Mouse (Mus musculus): ENCODE measurements at regions not wholly inside any gene's neighbourhood (a gene's known extent, or its start where the extent isn't known, plus 50 kb on each side); places are given as distances from the start of the nearest gene placed in this dataset.
A peak's percentile ranks its signal among the peaks of the same experiment; 100 is the strongest.

GRCm38 (mm10) chr11:16559001-16559699 is 50.9 kb upstream of the Sec61g start:
- Histone ChIP-seq H3K4me1 (ENCODE audit: control insufficient read depth, insufficient read depth, low read length) (peaks cover 8% of the 10 kb centered on the region; the same call in 1 of the 2 replicates), H3K27ac (ENCODE audit: insufficient read depth, low read length) (peak overlapping the region; percentile 95), H3K4me3 (ENCODE audit: insufficient read depth, low read length) (peak overlapping the region; percentile 5; the same call in 1 of the 2 replicates)
- TF ChIP-seq POLR2A (IDR thresholded peaks at IDR 0.05; ENCODE audit: low read depth, low read length), result no peak; the same call in 1 of the 2 replicates
- TF ChIP-seq CTCF (IDR thresholded peaks at IDR 0.05; ENCODE audit: borderline replicate concordance, insufficient read depth, low read length), result no peak

- Histone ChIP-seq H3K27ac (ENCODE audit: insufficient read depth, low read length) (no peak overlapping the region), H3K4me3 (ENCODE audit: insufficient read depth, low read length) (no peak overlapping the region), H3K4me1 (ENCODE audit: control insufficient read depth, insufficient read depth, low read length) (peaks cover 8% of the 10 kb centered on the region; the same call in 1 of the 2 replicates)
- TF ChIP-seq POLR2A (IDR thresholded peaks at IDR 0.05; ENCODE audit: low read depth, low read length), result no peak
- TF ChIP-seq CTCF (IDR thresholded peaks at IDR 0.05; ENCODE audit: borderline replicate concordance, insufficient read depth, low read length), result no peak
These were observed 53.4 kb upstream of the Sec61g start for GRCm38 (mm10) chr11:16561727-16562126.

GRCm38 (mm10) chr11:16589085-16589680 is 80.9 kb upstream of the Sec61g start:
- Histone ChIP-seq H3K4me1 (ENCODE audit: control insufficient read depth, insufficient read depth, low read length) (peaks cover 7% of the 10 kb centered on the region; the same call in 1 of the 2 replicates), H3K27ac (ENCODE audit: insufficient read depth, low read length) (no peak overlapping the region), H3K4me3 (ENCODE audit: insufficient read depth, low read length) (no peak overlapping the region)
- TF ChIP-seq POLR2A (IDR thresholded peaks at IDR 0.05; ENCODE audit: low read depth, low read length) (no peak), CTCF (IDR thresholded peaks at IDR 0.05; ENCODE audit: borderline replicate concordance, insufficient read depth, low read length) (no peak)

GRCm38 (mm10) chr11:16590541-16590940 is 82.3 kb upstream of the Sec61g start:
- TF ChIP-seq POLR2A (IDR thresholded peaks at IDR 0.05; ENCODE audit: low read depth, low read length), result no peak
- TF ChIP-seq CTCF (IDR thresholded peaks at IDR 0.05; ENCODE audit: borderline replicate concordance, insufficient read depth, low read length), result no peak
- peaks cover 6% of the 10 kb centered on the region; the same call in 1 of the 2 replicates for H3K4me1 ChIP-seq (ENCODE audit: control insufficient read depth, insufficient read depth, low read length)
- no peak overlapping the region for H3K27ac ChIP-seq (ENCODE audit: insufficient read depth, low read length)
- no peak overlapping the region for H3K4me3 ChIP-seq (ENCODE audit: insufficient read depth, low read length)

GRCm38 (mm10) chr11:16591471-16591921 is 83.2 kb upstream of the Sec61g start:
- H3K27ac ChIP-seq (ENCODE audit: insufficient read depth, low read length), result peak overlapping the region; percentile 74
- H3K4me3 ChIP-seq (ENCODE audit: insufficient read depth, low read length), result no peak overlapping the region
- H3K4me1 ChIP-seq (ENCODE audit: control insufficient read depth, insufficient read depth, low read length), result peaks cover 6% of the 10 kb centered on the region; the same call in 1 of the 2 replicates
- TF ChIP-seq CTCF (IDR thresholded peaks at IDR 0.05; ENCODE audit: borderline replicate concordance, insufficient read depth, low read length) (no peak), POLR2A (IDR thresholded peaks at IDR 0.05; ENCODE audit: low read depth, low read length) (no peak)

- TF ChIP-seq CTCF (IDR thresholded peaks at IDR 0.05; ENCODE audit: borderline replicate concordance, insufficient read depth, low read length) (no peak), POLR2A (IDR thresholded peaks at IDR 0.05; ENCODE audit: low read depth, low read length) (no peak)
- peak overlapping the region; percentile 74 for H3K27ac ChIP-seq (ENCODE audit: insufficient read depth, low read length)
- peaks cover 6% of the 10 kb centered on the region; the same call in 1 of the 2 replicates for H3K4me1 ChIP-seq (ENCODE audit: control insufficient read depth, insufficient read depth, low read length)
- no peak overlapping the region for H3K4me3 ChIP-seq (ENCODE audit: insufficient read depth, low read length)
These were observed 83.7 kb upstream of the Sec61g start for GRCm38 (mm10) chr11:16592006-16592405.

- Histone ChIP-seq H3K27ac (ENCODE audit: insufficient read depth, low read length) (no peak overlapping the region), H3K4me1 (ENCODE audit: control insufficient read depth, insufficient read depth, low read length) (peaks cover 6% of the 10 kb centered on the region; the same call in 1 of the 2 replicates), H3K4me3 (ENCODE audit: insufficient read depth, low read length) (no peak overlapping the region)
- TF ChIP-seq POLR2A (IDR thresholded peaks at IDR 0.05; ENCODE audit: low read depth, low read length) (no peak), CTCF (IDR thresholded peaks at IDR 0.05; ENCODE audit: borderline replicate concordance, insufficient read depth, low read length) (no peak)
These were observed 84.5 kb upstream of the Sec61g start for GRCm38 (mm10) chr11:16592766-16593165.

GRCm38 (mm10) chr11:16594832-16595231 is 86.5 kb upstream of the Sec61g start:
- H3K27ac ChIP-seq (ENCODE audit: insufficient read depth, low read length), result no peak overlapping the region
- no peak for TF ChIP-seq CTCF (IDR thresholded peaks at IDR 0.05; ENCODE audit: borderline replicate concordance, insufficient read depth, low read length)
- no peak for TF ChIP-seq POLR2A (IDR thresholded peaks at IDR 0.05; ENCODE audit: low read depth, low read length)
- H3K4me1 ChIP-seq (ENCODE audit: control insufficient read depth, insufficient read depth, low read length), result peaks cover 6% of the 10 kb centered on the region; the same call in 1 of the 2 replicates
- H3K4me3 ChIP-seq (ENCODE audit: insufficient read depth, low read length), result no peak overlapping the region

- Histone ChIP-seq H3K4me3 (ENCODE audit: insufficient read depth, low read length) (no peak overlapping the region), H3K4me1 (ENCODE audit: control insufficient read depth, insufficient read depth, low read length) (0 out of 2 replicates have a peak, but pooled peaks cover 3% of the 10 kb centered on the region), H3K27ac (ENCODE audit: insufficient read depth, low read length) (no peak overlapping the region)
- TF ChIP-seq CTCF (IDR thresholded peaks at IDR 0.05; ENCODE audit: borderline replicate concordance, insufficient read depth, low read length), result no peak
- no peak for TF ChIP-seq POLR2A (IDR thresholded peaks at IDR 0.05; ENCODE audit: low read depth, low read length)
These were observed 89.0 kb upstream of the Sec61g start for GRCm38 (mm10) chr11:16597038-16597830.

All from embryonic fibroblast, embryonic 13.5 days (primary cell).